Mouse (Mus musculus) MN1 (cell line): ENCODE results near the gene Atpaf1.

ENCODE experiments used
- DNase-seq: peaks from one replicate; pipeline ENCODE4 v3.0.0-alpha.2; 2016; ENCODE audit warnings: low spot score

The Atpaf1 gene

GRCm38 (mm10) chr4:115848990-115849677 lies 64.5 kb downstream of the Atpaf1 start:
- no peak for DNase-seq

- no peak for DNase-seq
These were observed 65.5 kb downstream of the Atpaf1 start for GRCm38 (mm10) chr4:115850111-115850510.

GRCm38 (mm10) chr4:115850631-115851030 lies 66.0 kb downstream of the Atpaf1 start:
- DNase-seq, result no peak

- DNase-seq, result no peak
These were observed 67.0 kb downstream of the Atpaf1 start for GRCm38 (mm10) chr4:115851569-115851968.

GRCm38 (mm10) chr4:115855100-115855499 lies 70.5 kb downstream of the Atpaf1 start:
- DNase-seq, result no peak

- no peak for DNase-seq
These were observed 71.0 kb downstream of the Atpaf1 start for GRCm38 (mm10) chr4:115855609-115856008.

GRCm38 (mm10) chr4:115856282-115856681 lies 71.7 kb downstream of the Atpaf1 start:
- no peak for DNase-seq

GRCm38 (mm10) chr4:115857293-115857883 lies 72.8 kb downstream of the Atpaf1 start:
- DNase-seq, result peak; percentile 10

- DNase-seq, result no peak
These were observed 78.7 kb downstream of the Atpaf1 start for GRCm38 (mm10) chr4:115863352-115863751.

GRCm38 (mm10) chr4:115863880-115864279 lies 79.3 kb downstream of the Atpaf1 start:
- no peak for DNase-seq
